Mouse (Mus musculus) embryo, embryonic 10.5 days (tissue): Measurements from ENCODE around the gene Prl3d3.
"Not testable (repeated sequence)": the region's sequence is repeated elsewhere in the genome, so short reads cannot be mapped to it uniquely, and the experiment has no call there.

Experiments
- DNase-seq: peaks from one replicate; pipeline ENCODE4 v3.0.0-alpha.2; 2015; ENCODE audit warnings: low spot score

The Prl3d3 gene

GRCm38 (mm10) chr13:27156490-27156889 is at the start of gene Prl3d3:
Prl3d3 (plus strand) TSS chr13:27156790.
- not testable (repeated sequence) for DNase-seq

GRCm38 (mm10) chr13:27121398-27121797 is 35.2 kb upstream of the Prl3d3 start, which contains the start of gene Prl3d2:
Prl3d2 (plus strand) TSS chr13:27121698.
- DNase-seq, result not testable (repeated sequence)

- no peak for DNase-seq
Measured at GRCm38 (mm10) chr13:27148264-27148663, 8.3 kb upstream of the Prl3d3 start.

GRCm38 (mm10) chr13:27196359-27196758 is 39.8 kb downstream of the Prl3d3 start, which contains the start of gene Prl3c1:
Prl3c1 (plus strand) TSS chr13:27196659.
- DNase-seq, result no peak
